Mouse (Mus musculus) natural killer cell, adult 2 months (primary cell): ENCODE results near the gene Xpnpep2.

Experiments
- DNase-seq, 2 experiments: peaks; one replicate each; pipeline ENCODE4 v3.0.0; 2022; ENCODE audit warnings: low spot score in 2 of 2

Xpnpep2 gene

GRCm38 (mm10) chrX:48158229-48158919, 49.8 kb downstream of the Xpnpep2 start:
- no peak for DNase-seq

- no peak for DNase-seq
Observed at GRCm38 (mm10) chrX:48169892-48170291, 61.4 kb downstream of the Xpnpep2 start.

- DNase-seq = no peak
Observed at GRCm38 (mm10) chrX:48170368-48170767, 61.8 kb downstream of the Xpnpep2 start.

GRCm38 (mm10) chrX:48181844-48182243, 73.3 kb downstream of the Xpnpep2 start:
- DNase-seq = no peak

DNA sequence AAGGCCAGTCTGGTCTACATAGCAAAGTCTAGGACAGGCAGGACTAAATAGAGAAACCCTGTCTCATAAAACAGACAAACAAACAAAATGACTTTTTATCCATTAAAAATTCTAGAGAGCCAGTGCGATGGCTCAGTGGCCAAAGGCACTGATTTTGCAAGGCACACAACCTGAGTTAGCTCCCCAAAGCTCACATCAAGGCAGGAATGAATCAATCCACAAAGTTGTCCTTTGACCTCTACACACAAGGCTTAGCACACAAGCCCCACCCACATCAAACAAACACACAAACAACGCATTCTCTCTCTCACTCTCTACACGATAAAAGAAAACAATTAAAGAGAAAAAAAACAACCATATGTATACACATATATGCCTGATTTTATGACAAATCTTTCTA, 76.2 kb downstream of the Xpnpep2 start:
- DNase-seq = no peak
